Mouse (Mus musculus) liver, embryonic 15.5 days (tissue): ENCODE results near the gene Olfr98. TPM values are rescaled to one million over a fixed set of nuclear protein-coding genes. Genes with fewer than 3 reads are reported as not detected.
"Not testable (repeated sequence)": the region's sequence is repeated elsewhere in the genome, so short reads cannot be mapped to it uniquely, and the experiment has no call there.

Experiments
- ATAC-seq: fragments of 200-750 bp; cut with Nextera tagmentation; 2 replicates; pipeline ENCODE4 v1.8.0; 2017; ENCODE audit warnings: moderate number of reproducible peaks, mild to moderate bottlenecking, moderate library complexity; ENCODE audit not compliant: insufficient read depth
- H3K27ac ChIP-seq: fragments of 300-500 bp; sonication (generic); replicated peaks from 2 replicates; pipeline ENCODE4 v1.5.1; 2015; ENCODE audit warnings: mild to moderate bottlenecking, inconsistent platforms
- H3K27me3 ChIP-seq: fragments of 300-500 bp; sonication (generic); 2 replicates; pipeline ENCODE4 v1.6.1; 2015; ENCODE audit warnings: mild to moderate bottlenecking, inconsistent platforms
- H3K36me3 ChIP-seq: fragments of 300-500 bp; sonication (generic); replicated peaks from 2 replicates; pipeline ENCODE4 v1.6.1; 2015; ENCODE audit warnings: moderate library complexity, mild to moderate bottlenecking, inconsistent platforms
- H3K4me1 ChIP-seq: fragments of 300-500 bp; sonication (generic); replicated peaks from 2 replicates; pipeline ENCODE4 v1.6.1; 2015; ENCODE audit warnings: inconsistent platforms
- H3K4me2 ChIP-seq: fragments of 300-500 bp; sonication (generic); 2 replicates; pipeline ENCODE4 v1.6.1; 2015; ENCODE audit warnings: moderate library complexity, mild to moderate bottlenecking, inconsistent platforms
- H3K4me3 ChIP-seq: fragments of 300-500 bp; sonication (generic); replicated peaks from 2 replicates; pipeline ENCODE4 v1.5.1; 2015; ENCODE audit warnings: mild to moderate bottlenecking, inconsistent platforms
- H3K9ac ChIP-seq: fragments of 300-500 bp; sonication (generic); 2 replicates; pipeline ENCODE4 v1.6.1; 2015; ENCODE audit warnings: moderate library complexity, mild to moderate bottlenecking, inconsistent platforms
- H3K9me3 ChIP-seq: fragments of 300-500 bp; sonication (generic); replicated peaks from 2 replicates; pipeline ENCODE4 v1.6.1; 2016; ENCODE audit warnings: inconsistent platforms
- WGBS: fragments of 180-500 bp; shearing (Covaris S2); methylation state at CpG from one replicate; pipeline ENCODE4 v1.1.7; 2015; ENCODE audit warnings: mixed read lengths; ENCODE audit not compliant: insufficient replicate concordance; 5-methylcytosine and 5-hydroxymethylcytosine counted together
- polyA plus RNA-seq: library from polyadenylated mRNA; unstranded; fragments of >200 nt; fragmentation: Nextera tagmentation; extraction: Ambion mirVana; gene quantifications from 2 replicates; pipeline ENCODE4 v1.2.1, GENCODE M21; 2015

Olfr98 gene
- polyA plus RNA-seq, 1 experiment from 2014 or later = not detected

GRCm38 (mm10) chr17:37249460-37249859 is 14.1 kb downstream of the Olfr98 start:
- Histone ChIP-seq H3K36me3 (no peaks in the 10 kb centered on the region), H3K27ac (no peak overlapping the region), H3K4me1 (no peaks in the 10 kb centered on the region), H3K9ac (no peak overlapping the region), H3K9me3 (no peaks in the 10 kb centered on the region), H3K27me3 (no peaks in the 10 kb centered on the region), H3K4me3 (no peak overlapping the region), H3K4me2 (no peak overlapping the region)
- no peak for ATAC-seq

DNA sequence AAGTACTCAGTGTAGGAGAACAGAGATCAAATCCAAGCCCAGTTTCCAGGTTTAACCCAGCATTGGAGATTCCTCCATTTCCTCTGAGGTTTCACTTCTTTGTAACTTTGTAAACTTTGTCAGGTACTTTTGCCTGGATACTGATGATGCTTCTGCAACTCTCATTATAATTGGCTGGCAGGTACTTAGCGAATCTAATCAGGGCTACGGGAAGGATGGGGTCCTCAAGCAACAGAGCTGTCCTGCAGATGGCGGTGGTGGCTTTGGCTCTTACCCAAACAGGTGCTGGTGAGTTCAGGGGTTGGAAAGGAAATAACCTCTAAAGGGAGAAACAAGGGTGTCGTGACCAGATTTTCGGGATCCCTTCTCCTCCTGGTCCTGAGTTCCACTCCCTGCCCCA is 16.8 kb downstream of the Olfr98 start:
- Histone ChIP-seq H3K9me3 (no peaks in the 10 kb centered on the region), H3K9ac (no peak overlapping the region), H3K36me3 (no peaks in the 10 kb centered on the region), H3K4me2 (no peak overlapping the region), H3K27ac (no peak overlapping the region), H3K4me3 (no peak overlapping the region), H3K27me3 (no peaks in the 10 kb centered on the region), H3K4me1 (no peaks in the 10 kb centered on the region)
- 21% methylated on average over 5 of the region's 5 CpGs for WGBS
- ATAC-seq = no peak

DNA sequence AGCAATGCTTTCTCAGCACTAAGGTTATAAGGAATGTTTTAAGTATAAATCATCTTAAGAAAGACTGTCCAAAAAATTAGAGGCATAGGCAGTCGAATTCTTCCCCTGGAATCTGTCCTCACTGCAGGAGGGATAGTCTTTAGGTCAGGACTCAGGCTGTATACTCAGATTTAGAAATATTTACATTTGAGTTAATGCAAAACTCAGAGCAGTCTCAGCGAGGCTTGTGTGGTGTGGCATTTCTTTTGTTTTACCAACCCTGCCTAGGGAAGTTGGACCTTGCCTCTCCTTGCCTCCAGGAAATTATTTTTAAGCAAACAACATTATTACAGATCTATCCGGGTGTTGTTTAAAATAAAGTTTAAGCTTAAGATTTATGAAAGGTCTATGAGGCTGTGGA is 21.4 kb downstream of the Olfr98 start:
- Histone ChIP-seq H3K9ac (no peak overlapping the region), H3K27ac (no peak overlapping the region), H3K27me3 (no peaks in the 10 kb centered on the region), H3K4me2 (no peak overlapping the region), H3K9me3 (no peaks in the 10 kb centered on the region), H3K36me3 (no peaks in the 10 kb centered on the region), H3K4me3 (no peak overlapping the region), H3K4me1 (no peaks in the 10 kb centered on the region)
- WGBS = 24% methylated on average over 3 of the region's 3 CpGs
- peak; percentile 52; the same call in 1 of the 2 replicates for ATAC-seq

GRCm38 (mm10) chr17:37237230-37237629 is 26.3 kb downstream of the Olfr98 start, which contains the start of gene Olfr97:
Olfr97 (minus strand) TSS chr17:37237330.
- H3K4me3 ChIP-seq, H3K36me3 ChIP-seq, H3K9ac ChIP-seq, H3K4me1 ChIP-seq, ATAC-seq, H3K27me3 ChIP-seq, H3K4me2 ChIP-seq, H3K9me3 ChIP-seq, H3K27ac ChIP-seq: not testable (repeated sequence)
- WGBS = 70% methylated on average over 2 of the region's 2 CpGs

GRCm38 (mm10) chr17:37221879-37222278 is 41.7 kb downstream of the Olfr98 start:
- Histone ChIP-seq H3K27ac (no peak overlapping the region), H3K4me2 (no peak overlapping the region), H3K9ac (no peak overlapping the region), H3K27me3 (no peaks in the 10 kb centered on the region), H3K9me3 (no peaks in the 10 kb centered on the region), H3K4me3 (no peak overlapping the region), H3K36me3 (no peaks in the 10 kb centered on the region), H3K4me1 (no peaks in the 10 kb centered on the region)
- ATAC-seq = no peak
- 11% methylated on average over 1 of the region's 1 CpGs for WGBS

GRCm38 (mm10) chr17:37219846-37220245 is 43.7 kb downstream of the Olfr98 start, which contains the start of gene Olfr96:
Olfr96 (plus strand) TSS chr17:37220146.
- Histone ChIP-seq H3K4me3 (no peak within 1 kb of the TSS), H3K36me3 (no peaks in the 10 kb centered on the region), H3K4me2 (no peak within 1 kb of the TSS), H3K4me1 (no peaks in the 10 kb centered on the region), H3K9ac (no peak within 1 kb of the TSS), H3K9me3 (no peaks in the 10 kb centered on the region), H3K27ac (no peak within 1 kb of the TSS), H3K27me3 (no peaks in the 10 kb centered on the region)
- WGBS = 32% methylated on average over 4 of the region's 4 CpGs
- no peak for ATAC-seq

GRCm38 (mm10) chr17:37218486-37218885 is 45.1 kb downstream of the Olfr98 start:
- no peaks in the 10 kb centered on the region for H3K36me3 ChIP-seq
- no peak for ATAC-seq
- 60% methylated on average over 3 of the region's 3 CpGs for WGBS

DNA sequence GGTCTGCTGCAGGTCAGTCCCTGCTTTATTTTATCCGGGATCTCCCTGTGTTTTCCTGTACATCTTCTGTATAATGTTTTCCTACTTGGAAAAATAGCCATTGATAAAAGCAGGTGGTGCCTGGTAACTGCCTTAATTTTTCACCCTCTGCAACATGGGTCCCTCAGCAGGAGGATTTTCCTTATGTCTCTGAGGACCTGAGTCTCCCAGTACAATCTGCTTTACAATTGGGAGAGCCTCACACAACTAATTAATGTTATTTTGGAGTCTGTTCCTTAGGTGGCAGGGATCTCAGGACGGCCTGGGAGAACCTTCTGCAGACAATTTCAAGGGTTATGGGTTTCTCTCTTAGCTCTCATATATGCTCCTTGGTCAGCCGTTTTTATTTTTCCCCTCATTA is 50.5 kb downstream of the Olfr98 start, which contains the start of gene Olfr95:
TSS of gene Olfr95 (minus strand) at position 101 of the 400 bp plus-strand sequence.
- Histone ChIP-seq H3K36me3 (no peaks in the 10 kb centered on the region), H3K4me1 (no peaks in the 10 kb centered on the region), H3K9me3 (no peaks in the 10 kb centered on the region), H3K4me3 (no peak within 1 kb of the TSS), H3K9ac (no peak within 1 kb of the TSS), H3K27me3 (peaks cover 15% of the 10 kb centered on the region), H3K27ac (no peak within 1 kb of the TSS), H3K4me2 (no peak within 1 kb of the TSS)
- 37% methylated on average over 3 of the region's 3 CpGs for WGBS
- no peak for ATAC-seq

More at GRCm38 (mm10) chr17:37218486-37218885, 45.1 kb downstream of the Olfr98 start:
- H3K4me3 ChIP-seq = no peak overlapping the region
- H3K27ac ChIP-seq = no peak overlapping the region
- H3K4me2 ChIP-seq = no peak overlapping the region
- no peaks in the 10 kb centered on the region for H3K27me3 ChIP-seq
- H3K9me3 ChIP-seq = no peaks in the 10 kb centered on the region
- H3K9ac ChIP-seq = no peak overlapping the region
- no peaks in the 10 kb centered on the region for H3K4me1 ChIP-seq

Other genes starting within 250 kb of the Olfr98 start
- not detected in 2 replicates for gene Mog, start 240.4 kb downstream of the Olfr98 start, polyA plus RNA-seq
- 0.25 and 0.66 TPM in 2 replicates for gene Gabbr1, start 217.8 kb downstream of the Olfr98 start, polyA plus RNA-seq
- gene Olfr90, start 175.2 kb downstream of the Olfr98 start, polyA plus RNA-seq = not detected in 2 replicates
- gene Olfr91, start 165.5 kb downstream of the Olfr98 start, polyA plus RNA-seq = not detected in 2 replicates
- not detected in 2 replicates for gene Olfr92, start 143.7 kb downstream of the Olfr98 start, polyA plus RNA-seq
- gene Olfr93, start 102.3 kb downstream of the Olfr98 start, polyA plus RNA-seq = not detected in 2 replicates
- gene Ubd, start 69.9 kb downstream of the Olfr98 start, polyA plus RNA-seq = not detected in 2 replicates
- gene Olfr94, start 62.8 kb downstream of the Olfr98 start, polyA plus RNA-seq = not detected in 2 replicates
- gene Olfr95, start 50.6 kb downstream of the Olfr98 start, polyA plus RNA-seq = not detected in 2 replicates
- not detected in 2 replicates for gene Olfr96, start 43.6 kb downstream of the Olfr98 start, polyA plus RNA-seq
- not detected in 2 replicates for gene Olfr97, start 26.4 kb downstream of the Olfr98 start, polyA plus RNA-seq
- gene H2-M3, start 6.5 kb upstream of the Olfr98 start, polyA plus RNA-seq = 2.0 TPM in 2 replicates
- not detected in 2 replicates for gene Olfr99, start 19.7 kb upstream of the Olfr98 start, polyA plus RNA-seq
- gene Olfr101, start 40.6 kb upstream of the Olfr98 start, polyA plus RNA-seq = not detected in 2 replicates
- not detected in 2 replicates for gene Olfr102, start 53.3 kb upstream of the Olfr98 start, polyA plus RNA-seq
- not detected in 2 replicates for gene Olfr103, start 75.9 kb upstream of the Olfr98 start, polyA plus RNA-seq
- not detected in 2 replicates for gene Olfr104-ps, start 95.8 kb upstream of the Olfr98 start, polyA plus RNA-seq
- gene Olfr105-ps, start 115.3 kb upstream of the Olfr98 start, polyA plus RNA-seq = not detected in 2 replicates
- gene Olfr106-ps, start 126.6 kb upstream of the Olfr98 start, polyA plus RNA-seq = not detected in 2 replicates
- not detected in 2 replicates for gene Olfr107, start 135.5 kb upstream of the Olfr98 start, polyA plus RNA-seq
- not detected in 2 replicates for gene Olfr108, start 181.7 kb upstream of the Olfr98 start, polyA plus RNA-seq
- not detected in 2 replicates for gene Olfr109, start 195.2 kb upstream of the Olfr98 start, polyA plus RNA-seq
- gene H2-M2, start 219.8 kb upstream of the Olfr98 start, polyA plus RNA-seq = not detected in 2 replicates
- not detected in 2 replicates for gene Olfr110, start 228.7 kb upstream of the Olfr98 start, polyA plus RNA-seq
- gene Olfr111, start 244.3 kb upstream of the Olfr98 start, polyA plus RNA-seq = not detected in 2 replicates